Mouse (Mus musculus) kidney, embryonic 15.5 days (tissue): ENCODE results near the gene Gm17334. TPM values are rescaled to one million over a fixed set of nuclear protein-coding genes. Genes with fewer than 3 reads are reported as not detected.

Experiments
- ATAC-seq: fragments of 200-750 bp; cut with Nextera tagmentation; replicated peaks from 2 replicates; pipeline ENCODE4 v1.8.0; 2017; ENCODE audit warnings: moderate TSS enrichment; ENCODE audit not compliant: low FRiP score
- H3K27ac ChIP-seq: fragments of 300-500 bp; sonication (generic); 2 replicates; pipeline ENCODE4 v1.5.1; 2015; ENCODE audit warnings: mild to moderate bottlenecking, inconsistent platforms
- H3K27me3 ChIP-seq: fragments of 300-500 bp; sonication (generic); 2 replicates; pipeline ENCODE4 v1.6.1; 2015; ENCODE audit warnings: inconsistent platforms
- H3K36me3 ChIP-seq: fragments of 300-500 bp; sonication (generic); 2 replicates; pipeline ENCODE4 v1.6.1; 2015; ENCODE audit warnings: inconsistent platforms
- H3K4me1 ChIP-seq: fragments of 300-500 bp; sonication (generic); 2 replicates; pipeline ENCODE4 v1.6.1; 2015; ENCODE audit warnings: inconsistent platforms
- H3K4me2 ChIP-seq: fragments of 300-500 bp; sonication (generic); 2 replicates; pipeline ENCODE4 v1.6.1; 2015; ENCODE audit warnings: moderate library complexity, mild to moderate bottlenecking, inconsistent platforms
- H3K4me3 ChIP-seq: fragments of 300-500 bp; sonication (generic); replicated peaks from 2 replicates; pipeline ENCODE4 v1.5.1; 2015; ENCODE audit warnings: mild to moderate bottlenecking, inconsistent platforms
- H3K9ac ChIP-seq: fragments of 300-500 bp; sonication (generic); 2 replicates; pipeline ENCODE4 v1.6.1; 2015; ENCODE audit warnings: mild to moderate bottlenecking, inconsistent platforms
- H3K9me3 ChIP-seq: fragments of 300-500 bp; sonication (generic); replicated peaks from 2 replicates; pipeline ENCODE4 v1.6.1; 2016; ENCODE audit warnings: inconsistent platforms
- WGBS: fragments of 180-500 bp; shearing (Covaris S2); methylation state at CpG from one replicate; pipeline ENCODE4 v1.1.7; 2015; ENCODE audit warnings: mixed read lengths; 5-methylcytosine and 5-hydroxymethylcytosine counted together
- microRNA-seq: library from miRNA; unstranded; fragments of <30 nt; microRNA quantifications from one replicate; pipeline ENCODE4, GENCODE M21; 2016
- polyA plus RNA-seq: library from polyadenylated mRNA; unstranded; fragments of >200 nt; fragmentation: Nextera tagmentation; extraction: Ambion mirVana; gene quantifications from 2 replicates; pipeline ENCODE4 v1.2.1, GENCODE M21; 2015

The Gm17334 gene
- polyA plus RNA-seq, 1 experiment from 2014 or later: 0.23 TPM

GRCm38 (mm10) chr11:53732244-53732643 is 40.7 kb downstream of the Gm17334 start:
- H3K27me3 ChIP-seq: no peaks in the 10 kb centered on the region
- H3K4me2 ChIP-seq: no peak overlapping the region
- no peak overlapping the region for H3K27ac ChIP-seq
- H3K9ac ChIP-seq: no peak overlapping the region
- no peak overlapping the region for H3K4me3 ChIP-seq
- ATAC-seq: no peak
- H3K9me3 ChIP-seq: no peaks in the 10 kb centered on the region
- WGBS: 89% methylated on average over 8 of the region's 8 CpGs
- H3K36me3 ChIP-seq: no peaks in the 10 kb centered on the region
- H3K4me1 ChIP-seq: 0 out of 2 replicates have a peak, but pooled peaks cover 3% of the 10 kb centered on the region

GRCm38 (mm10) chr11:53731457-53731856 is 41.5 kb downstream of the Gm17334 start:
- Histone ChIP-seq H3K4me1 (0 out of 2 replicates have a peak, but pooled peaks cover 3% of the 10 kb centered on the region), H3K9ac (no peak overlapping the region), H3K36me3 (no peaks in the 10 kb centered on the region), H3K9me3 (no peaks in the 10 kb centered on the region), H3K4me3 (no peak overlapping the region), H3K27me3 (no peaks in the 10 kb centered on the region), H3K4me2 (no peak overlapping the region), H3K27ac (no peak overlapping the region)
- 92% methylated on average over 7 of the region's 7 CpGs for WGBS
- no peak for ATAC-seq

Small RNAs within 50 kb of the gene (microRNA-seq; reads per million reads assigned to microRNA genes)
- not detected for gene Mir7671

Other genes with a start within 250 kb of the Gm17334 start
- 65.6 and 68.6 TPM in 2 replicates for gene Kif3a, start 205.8 kb downstream of the Gm17334 start, polyA plus RNA-seq
- 1.2 and 1.3 TPM in 2 replicates for gene Il4, start 154.5 kb downstream of the Gm17334 start, polyA plus RNA-seq
- gene Il13, start 138.5 kb downstream of the Gm17334 start, polyA plus RNA-seq: not detected in 2 replicates
- gene Rad50, start 65.9 kb downstream of the Gm17334 start, polyA plus RNA-seq: 27.2 and 27.7 TPM in 2 replicates
- not detected in 2 replicates for gene Il5, start 52.4 kb downstream of the Gm17334 start, polyA plus RNA-seq
- 12.6 and 15.3 TPM in 2 replicates for gene Irf1, start 3.2 kb downstream of the Gm17334 start, polyA plus RNA-seq
- gene Gm12216, start 86.1 kb upstream of the Gm17334 start, polyA plus RNA-seq: 1.3 and 1.6 TPM in 2 replicates
- gene Slc22a5, start 118.5 kb upstream of the Gm17334 start, polyA plus RNA-seq: 12.6 and 14.1 TPM in 2 replicates
- gene Slc22a21, start 207.1 kb upstream of the Gm17334 start, polyA plus RNA-seq: 3.9 and 5.6 TPM in 2 replicates